Mouse (Mus musculus) stomach, embryonic 14.5 days (tissue): Measurements from ENCODE around the gene Sez6l. TPM values are rescaled to one million over a fixed set of nuclear protein-coding genes. Genes with fewer than 3 reads are reported as not detected.
A peak's percentile ranks its signal among the peaks of the same experiment; 100 is the strongest.

Experiments used
- ATAC-seq: fragments of 200-750 bp; cut with Nextera tagmentation; 2 replicates; pipeline ENCODE4 v1.8.0; 2017; ENCODE audit warnings: low read depth, moderate TSS enrichment; ENCODE audit not compliant: insufficient number of reproducible peaks, insufficient read depth, low FRiP score
- H3K27ac ChIP-seq: fragments of 300-500 bp; sonication (generic); 2 replicates; pipeline ENCODE4 v1.5.1; 2014; ENCODE audit warnings: mild to moderate bottlenecking, low read length, moderate library complexity, mixed read lengths
- H3K27me3 ChIP-seq: fragments of 300-500 bp; sonication (generic); 2 replicates; pipeline ENCODE4 v1.6.1; 2014; ENCODE audit warnings: low read length, control low read depth, mixed read lengths; ENCODE audit not compliant: control insufficient read depth, insufficient read depth
- H3K36me3 ChIP-seq: fragments of 300-500 bp; sonication (generic); 2 replicates; pipeline ENCODE4 v1.6.1; 2014; ENCODE audit warnings: mild to moderate bottlenecking, control low read depth, low read length, moderate library complexity, mixed read lengths; ENCODE audit not compliant: control insufficient read depth, insufficient read depth
- H3K4me1 ChIP-seq: fragments of 300-500 bp; sonication (generic); 2 replicates; pipeline ENCODE4 v1.6.1; 2014; ENCODE audit warnings: low read length, control low read depth, mixed read lengths; ENCODE audit not compliant: control insufficient read depth, insufficient read depth
- H3K4me2 ChIP-seq: fragments of 300-500 bp; sonication (generic); replicated peaks from 2 replicates; pipeline ENCODE4 v1.6.1; 2014; ENCODE audit warnings: low read depth, low read length, control low read depth
- H3K4me3 ChIP-seq: fragments of 300-500 bp; sonication (generic); 2 replicates; pipeline ENCODE4 v1.5.1; 2014; ENCODE audit warnings: low read depth, low read length, control low read depth
- H3K9ac ChIP-seq: fragments of 300-500 bp; sonication (generic); replicated peaks from 2 replicates; pipeline ENCODE4 v1.6.1; 2014; ENCODE audit warnings: low read depth, mild to moderate bottlenecking, control low read depth, low read length, moderate library complexity, mixed read lengths
- H3K9me3 ChIP-seq: fragments of 300-500 bp; sonication (generic); 2 replicates; pipeline ENCODE4 v1.6.1; 2016; ENCODE audit warnings: low read depth, low read length, control low read depth; ENCODE audit not compliant: control insufficient read depth
- WGBS: fragments of 180-500 bp; shearing (Covaris S2); extraction: QIAGEN DNeasy Blood & Tissue Kit; methylation state at CpG from one replicate; pipeline ENCODE4 v1.1.7; 2014; 5-methylcytosine and 5-hydroxymethylcytosine counted together
- polyA plus RNA-seq: library from polyadenylated mRNA; unstranded; fragments of >200 nt; fragmentation: Nextera tagmentation; extraction: Ambion mirVana; gene quantifications from 2 replicates; pipeline ENCODE4 v1.2.1, GENCODE M21; 2014

Gene Sez6l
- polyA plus RNA-seq, 1 experiment from 2014 or later: 2.3 TPM

DNA sequence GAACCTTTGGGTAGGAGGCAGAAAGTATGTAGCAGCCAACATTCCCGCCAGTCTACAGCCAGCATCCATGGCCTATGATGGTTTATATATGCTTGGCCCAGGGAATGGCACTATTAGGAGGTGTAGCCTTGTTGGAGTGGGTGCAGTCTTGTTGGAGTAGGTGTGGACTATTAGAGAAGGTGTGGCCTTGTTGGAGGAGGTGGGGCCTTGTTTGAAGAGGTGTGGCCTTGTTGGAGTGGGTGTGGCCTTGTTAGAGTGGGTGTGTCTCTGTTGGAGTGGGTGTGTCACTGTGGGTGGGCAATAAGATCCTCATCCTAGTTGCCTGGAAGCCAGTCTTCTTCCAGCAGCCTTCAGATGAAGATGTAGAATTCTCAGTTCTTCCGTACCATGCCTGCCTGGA, 53.2 kb downstream of the Sez6l start:
- no peak overlapping the region for H3K4me3 ChIP-seq
- H3K27me3 ChIP-seq: no peaks in the 10 kb centered on the region
- no peaks in the 10 kb centered on the region for H3K9me3 ChIP-seq
- no peak overlapping the region for H3K4me2 ChIP-seq
- H3K36me3 ChIP-seq: no peaks in the 10 kb centered on the region
- H3K4me1 ChIP-seq: no peaks in the 10 kb centered on the region
- no peak overlapping the region for H3K9ac ChIP-seq
- no peak overlapping the region for H3K27ac ChIP-seq
- WGBS: 90% methylated on average over 2 of the region's 2 CpGs
- ATAC-seq: no peak

DNA sequence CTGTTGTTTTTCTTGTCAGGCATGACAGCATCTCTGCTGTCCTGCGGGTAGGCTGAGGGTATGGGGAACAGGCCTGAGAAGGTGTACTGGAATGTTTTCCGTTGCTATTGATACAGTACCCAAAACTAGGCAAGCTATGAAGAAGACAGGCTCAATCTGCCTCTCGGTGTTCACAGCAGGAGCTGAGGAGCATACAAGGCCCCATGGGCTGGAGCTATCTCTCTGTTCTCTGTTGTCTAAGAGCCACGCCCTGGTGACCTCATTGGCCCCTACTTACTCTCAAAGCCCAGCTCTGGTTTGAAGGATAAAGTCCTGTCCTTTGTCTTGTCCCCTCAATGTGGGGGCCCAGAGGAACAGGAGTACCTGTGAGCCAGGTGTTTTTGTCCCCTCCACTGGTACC, 53.7 kb downstream of the Sez6l start:
- Histone ChIP-seq H3K4me3 (no peak overlapping the region), H3K36me3 (no peaks in the 10 kb centered on the region), H3K27me3 (no peaks in the 10 kb centered on the region), H3K27ac (no peak overlapping the region), H3K4me1 (no peaks in the 10 kb centered on the region), H3K9ac (no peak overlapping the region), H3K4me2 (no peak overlapping the region), H3K9me3 (no peaks in the 10 kb centered on the region)
- WGBS: 80% methylated on average over 4 of the region's 4 CpGs
- no peak for ATAC-seq

DNA sequence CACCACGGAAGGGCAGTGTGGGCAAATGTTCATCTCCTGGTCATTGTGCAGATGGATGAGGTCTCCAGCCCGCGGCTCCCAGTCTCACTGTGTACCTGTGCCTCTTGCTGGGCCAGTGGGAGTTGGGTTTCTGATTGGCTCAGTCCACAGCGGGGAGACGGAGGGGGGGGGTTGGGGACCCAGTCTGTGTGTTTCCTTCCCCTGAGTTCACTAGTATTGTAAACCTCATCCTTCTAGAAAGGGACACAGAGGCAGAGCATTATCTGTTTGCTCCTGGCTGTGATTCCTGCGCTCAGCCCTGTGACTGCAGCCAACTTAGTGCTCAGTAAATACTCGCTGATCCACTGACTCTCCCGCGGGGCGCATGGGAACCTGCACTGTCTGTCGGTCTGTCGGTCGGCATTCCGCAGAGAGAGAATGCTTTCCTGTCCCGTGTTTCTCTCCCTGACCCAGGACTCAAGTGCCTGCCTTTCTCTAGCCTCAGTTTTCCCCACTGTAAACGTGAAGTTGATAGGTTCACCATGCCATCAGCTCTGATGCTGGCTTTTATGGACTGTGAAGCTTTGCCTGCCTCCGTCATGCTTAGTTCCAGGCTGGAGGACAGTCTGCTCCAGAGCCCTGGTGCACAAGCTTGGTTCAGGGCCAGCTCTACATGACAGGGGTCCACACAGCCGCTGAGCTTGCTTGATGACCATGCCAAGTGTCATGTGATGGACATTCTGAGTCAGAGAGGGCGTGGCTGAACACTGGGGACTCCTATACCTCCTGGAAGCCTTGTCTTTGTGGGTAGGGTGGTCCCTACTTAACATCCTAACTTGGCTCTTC, 55.1 kb downstream of the Sez6l start:
- H3K9ac ChIP-seq: no peak overlapping the region
- no peaks in the 10 kb centered on the region for H3K36me3 ChIP-seq
- H3K4me2 ChIP-seq: no peak overlapping the region
- H3K9me3 ChIP-seq: no peaks in the 10 kb centered on the region
- WGBS: 13% methylated on average over 19 of the region's 19 CpGs
- H3K27me3 ChIP-seq: no peaks in the 10 kb centered on the region
- no peak for ATAC-seq
- H3K27ac ChIP-seq: no peak overlapping the region
- no peak overlapping the region for H3K4me3 ChIP-seq
- H3K4me1 ChIP-seq: no peaks in the 10 kb centered on the region

DNA sequence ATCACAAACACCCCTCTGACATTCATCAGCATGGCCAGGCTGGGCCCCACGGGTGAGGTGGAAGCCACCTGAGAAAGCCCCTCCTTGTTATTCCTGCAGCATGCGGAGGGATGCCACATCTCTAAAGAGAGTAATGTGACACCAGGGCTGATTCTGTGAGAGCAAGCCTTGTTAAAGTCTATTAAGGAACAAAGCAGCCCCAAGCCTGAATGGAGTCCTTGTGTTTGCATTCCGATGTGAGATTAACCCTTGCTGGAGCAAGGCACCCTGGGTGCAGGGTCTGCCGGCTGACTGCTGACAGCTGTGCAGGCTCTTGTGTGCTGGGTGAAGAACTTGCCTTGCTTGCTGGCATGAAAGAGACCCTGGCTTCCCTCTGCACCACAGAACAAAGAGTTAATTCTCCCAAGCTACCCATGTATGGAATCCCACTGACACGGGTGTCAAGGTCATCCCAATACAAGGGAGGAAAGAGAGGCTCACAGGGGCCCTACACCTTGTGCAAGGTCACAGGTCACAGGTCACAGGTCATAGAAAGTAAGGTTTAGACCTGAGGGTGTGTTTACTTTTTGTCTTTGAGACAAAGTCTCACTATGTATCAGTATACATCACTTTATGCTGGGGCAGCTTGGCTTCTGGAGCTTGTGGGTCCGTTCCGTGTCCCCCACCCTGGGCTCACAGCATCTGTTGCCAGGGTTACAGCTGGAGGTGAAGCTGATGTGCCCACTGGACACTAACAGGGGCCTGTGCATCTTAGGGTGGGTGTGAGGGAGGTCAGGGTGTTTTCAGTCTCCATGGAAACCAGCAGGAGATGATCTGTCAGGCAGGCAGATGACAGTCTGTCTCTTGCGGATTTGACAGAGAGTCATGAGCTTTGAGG, 55.9 kb downstream of the Sez6l start:
- Histone ChIP-seq H3K27ac (no peak overlapping the region), H3K9me3 (no peaks in the 10 kb centered on the region), H3K36me3 (no peaks in the 10 kb centered on the region), H3K4me3 (no peak overlapping the region), H3K27me3 (no peaks in the 10 kb centered on the region), H3K9ac (no peak overlapping the region), H3K4me2 (no peak overlapping the region), H3K4me1 (no peaks in the 10 kb centered on the region)
- 0 out of 2 replicates have a peak, but pooled peaks have one; percentile 37 for ATAC-seq
- 8% methylated on average over 8 of the region's 8 CpGs for WGBS

DNA sequence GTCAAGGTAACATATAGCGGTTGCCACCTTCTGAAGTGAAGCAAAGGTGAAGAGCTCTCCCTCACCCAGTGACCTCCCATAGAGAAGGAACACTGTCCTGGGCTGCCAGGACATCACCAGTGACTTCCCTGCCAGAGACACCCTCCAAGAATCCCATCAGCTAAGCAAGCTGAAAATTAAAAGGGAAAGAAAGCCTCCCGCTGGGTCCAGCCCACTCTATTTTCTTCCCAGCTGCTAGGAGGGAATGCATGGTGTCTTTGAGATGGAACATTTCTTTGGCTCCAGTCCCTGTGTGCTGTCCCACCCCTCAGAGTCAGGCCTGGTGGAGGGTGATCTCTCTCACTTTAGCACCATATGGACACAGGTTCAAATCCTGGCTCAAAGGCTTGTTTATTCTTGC, 58.2 kb downstream of the Sez6l start:
- Histone ChIP-seq H3K4me2 (no peak overlapping the region), H3K4me1 (no peaks in the 10 kb centered on the region), H3K9me3 (no peaks in the 10 kb centered on the region), H3K9ac (no peak overlapping the region), H3K4me3 (no peak overlapping the region), H3K27ac (no peak overlapping the region), H3K27me3 (no peaks in the 10 kb centered on the region), H3K36me3 (no peaks in the 10 kb centered on the region)
- no peak for ATAC-seq
- 84% methylated on average over 2 of the region's 2 CpGs for WGBS

DNA sequence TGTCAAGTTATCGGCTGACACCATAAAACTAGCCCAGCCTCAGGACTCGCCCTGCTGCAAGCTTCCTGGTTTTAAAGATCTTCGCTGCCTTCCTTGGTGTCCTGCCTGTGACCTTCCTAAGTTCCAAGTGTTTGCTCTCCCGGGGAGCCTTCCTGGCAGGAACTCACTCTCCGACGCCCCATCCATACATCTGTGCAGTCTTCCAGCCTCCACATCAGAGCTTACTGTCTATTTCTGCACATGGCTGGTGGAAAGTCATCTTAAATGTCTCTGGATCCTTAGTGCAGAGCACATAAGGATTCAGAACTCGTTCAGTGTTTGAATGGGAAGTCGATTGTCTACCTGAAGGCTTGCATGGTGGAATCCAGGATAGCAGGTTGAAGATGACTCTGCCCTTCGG, 59.5 kb downstream of the Sez6l start:
- H3K4me3 ChIP-seq: no peak overlapping the region
- no peak overlapping the region for H3K9ac ChIP-seq
- H3K4me1 ChIP-seq: no peaks in the 10 kb centered on the region
- H3K36me3 ChIP-seq: no peaks in the 10 kb centered on the region
- no peak overlapping the region for H3K27ac ChIP-seq
- no peak for ATAC-seq
- H3K4me2 ChIP-seq: no peak overlapping the region
- H3K9me3 ChIP-seq: no peaks in the 10 kb centered on the region
- no peaks in the 10 kb centered on the region for H3K27me3 ChIP-seq
- WGBS: 78% methylated on average over 9 of the region's 9 CpGs

DNA sequence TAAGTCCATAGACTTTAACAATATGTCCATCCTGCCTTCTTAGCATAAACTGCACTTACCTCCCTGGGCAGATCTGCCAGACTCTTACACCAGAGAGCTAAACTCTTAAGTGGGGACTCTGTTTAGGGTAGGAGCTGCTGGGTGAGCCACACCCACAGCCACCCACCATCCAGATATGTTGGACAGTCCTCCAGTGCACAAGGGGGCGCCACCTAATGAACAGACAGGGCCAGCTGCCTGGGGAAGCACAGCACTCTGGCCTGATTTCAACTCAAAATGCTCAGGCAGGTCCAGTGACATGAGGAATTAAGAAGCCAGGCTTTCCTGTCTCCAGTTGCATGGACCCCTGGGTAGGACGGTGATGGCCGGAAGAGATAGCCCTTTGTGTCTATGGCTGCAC, 60.5 kb downstream of the Sez6l start:
- no peak for ATAC-seq
- 89% methylated on average over 3 of the region's 3 CpGs for WGBS
- no peaks in the 10 kb centered on the region for H3K27me3 ChIP-seq
- H3K4me1 ChIP-seq: no peaks in the 10 kb centered on the region
- no peaks in the 10 kb centered on the region for H3K9me3 ChIP-seq
- H3K4me2 ChIP-seq: no peak overlapping the region
- no peak overlapping the region for H3K27ac ChIP-seq
- no peaks in the 10 kb centered on the region for H3K36me3 ChIP-seq
- no peak overlapping the region for H3K9ac ChIP-seq
- H3K4me3 ChIP-seq: no peak overlapping the region

DNA sequence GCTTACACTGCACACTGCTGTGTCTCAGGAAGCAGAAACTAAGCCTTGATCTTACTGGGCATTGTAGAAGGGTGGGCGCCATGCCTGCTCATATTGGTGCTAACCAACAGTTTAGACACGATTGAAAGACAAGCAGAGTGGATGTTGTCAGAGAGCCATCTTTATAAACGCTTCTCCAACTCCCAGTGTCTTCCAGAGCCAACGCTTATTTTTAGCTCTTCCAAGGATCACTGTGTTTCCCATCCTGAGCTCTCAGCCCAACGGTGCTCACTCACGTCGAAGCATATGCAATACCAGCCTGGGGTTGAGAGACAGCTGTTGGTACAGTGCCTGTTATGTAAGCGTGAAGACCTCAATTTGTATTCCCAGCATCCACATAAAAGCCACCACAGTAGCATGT, 66.6 kb downstream of the Sez6l start:
- no peak for ATAC-seq
- H3K4me1 ChIP-seq: no peaks in the 10 kb centered on the region
- H3K36me3 ChIP-seq: no peaks in the 10 kb centered on the region
- H3K4me2 ChIP-seq: no peak overlapping the region
- no peak overlapping the region for H3K9ac ChIP-seq
- no peak overlapping the region for H3K27ac ChIP-seq
- H3K9me3 ChIP-seq: no peaks in the 10 kb centered on the region
- no peak overlapping the region for H3K4me3 ChIP-seq
- 82% methylated on average over 8 of the region's 8 CpGs for WGBS
- H3K27me3 ChIP-seq: no peaks in the 10 kb centered on the region
